Mouse (Mus musculus): ENCODE data around the gene 1500011B03Rik. TPM values are rescaled to one million over a fixed set of nuclear protein-coding genes. Genes with fewer than 3 reads are reported as not detected.
A peak's percentile ranks its signal among the peaks of the same experiment; 100 is the strongest.

1500011B03Rik gene
- polyA plus RNA-seq, 1 experiment: 5.5 TPM

GRCm38 (mm10) chr5:114825978-114826691 lies 2.9 kb upstream of the 1500011B03Rik start:
- no peak overlapping the region for H3K27ac ChIP-seq (replicated peaks; ENCODE audit: low read depth, low read length)
- H3K4me1 ChIP-seq (ENCODE audit: control insufficient read depth, insufficient read depth, insufficient read length, low read length): peaks cover 5% of the 10 kb centered on the region; the same call in 1 of the 2 replicates
- peak overlapping the region; percentile 27 for H3K4me3 ChIP-seq (ENCODE audit: insufficient read depth, low read depth, low read length)

- Histone ChIP-seq H3K4me1 (ENCODE audit: control insufficient read depth, insufficient read depth, insufficient read length, low read length) (peaks cover 5% of the 10 kb centered on the region; the same call in 1 of the 2 replicates), H3K27ac (replicated peaks; ENCODE audit: low read depth, low read length) (no peak overlapping the region), H3K4me3 (ENCODE audit: insufficient read depth, low read depth, low read length) (peak overlapping the region; percentile 44)
These were observed 929 bp upstream of the 1500011B03Rik start for GRCm38 (mm10) chr5:114824197-114824596.

- no peaks in the 10 kb centered on the region for H3K4me1 ChIP-seq (ENCODE audit: control insufficient read depth, insufficient read depth, insufficient read length, low read length)
- H3K4me3 ChIP-seq (ENCODE audit: insufficient read depth, low read depth, low read length): no peak overlapping the region
- H3K27ac ChIP-seq (replicated peaks; ENCODE audit: low read depth, low read length): no peak overlapping the region
These were observed 5.1 kb downstream of the 1500011B03Rik start for GRCm38 (mm10) chr5:114818124-114818523.

DNA sequence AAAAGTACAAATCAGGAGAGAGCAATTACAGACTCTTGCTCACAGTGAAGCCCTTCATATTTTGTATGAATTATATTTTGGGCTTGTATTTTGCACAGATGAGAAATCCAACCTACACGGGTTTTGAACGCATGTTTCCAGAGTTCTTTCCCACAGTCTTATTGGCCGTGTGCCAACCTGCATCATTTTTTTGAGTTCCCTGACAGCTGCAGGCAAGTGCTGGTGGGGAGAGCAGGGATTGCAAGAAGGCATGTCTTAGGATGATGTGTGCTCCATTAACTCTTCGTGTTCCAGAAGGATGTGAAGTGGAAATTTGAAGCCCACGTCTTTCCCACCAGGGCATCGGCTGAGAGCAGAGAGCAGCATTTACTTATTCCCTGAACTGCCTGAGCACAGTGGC lies 6.7 kb downstream of the 1500011B03Rik start:
- Histone ChIP-seq H3K27ac (replicated peaks; ENCODE audit: low read depth, low read length) (no peak overlapping the region), H3K4me1 (ENCODE audit: control insufficient read depth, insufficient read depth, insufficient read length, low read length) (no peaks in the 10 kb centered on the region), H3K4me3 (ENCODE audit: insufficient read depth, low read depth, low read length) (no peak overlapping the region)

- Histone ChIP-seq H3K4me3 (ENCODE audit: insufficient read depth, low read depth, low read length) (peak overlapping the region; percentile 76), H3K4me1 (ENCODE audit: control insufficient read depth, insufficient read depth, insufficient read length, low read length) (no peaks in the 10 kb centered on the region), H3K27ac (replicated peaks; ENCODE audit: low read depth, low read length) (no peak overlapping the region)
These were observed 9.6 kb downstream of the 1500011B03Rik start for GRCm38 (mm10) chr5:114813525-114814181.

DNA sequence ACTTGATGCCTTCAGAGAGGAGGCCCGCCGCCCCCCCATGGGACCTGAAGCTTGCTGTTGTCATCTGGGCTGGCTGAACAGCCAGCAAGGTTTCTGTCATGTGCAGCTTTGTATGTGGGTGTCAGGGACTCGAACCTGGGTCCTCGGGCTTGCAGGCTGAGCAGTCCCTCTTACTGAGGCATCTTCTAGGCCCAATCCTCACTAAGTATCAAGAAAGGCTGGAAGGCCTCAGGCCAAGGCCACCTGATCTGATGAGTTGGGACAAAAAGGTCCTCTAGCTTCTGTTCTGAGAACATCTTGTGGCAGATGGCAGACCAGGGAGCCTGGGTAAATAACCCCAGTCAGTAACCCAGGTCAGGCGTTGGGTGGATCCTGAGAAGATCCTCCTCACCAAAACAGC lies 13.4 kb downstream of the 1500011B03Rik start:
- Histone ChIP-seq H3K4me1 (ENCODE audit: control insufficient read depth, insufficient read depth, insufficient read length, low read length) (no peaks in the 10 kb centered on the region), H3K27ac (replicated peaks; ENCODE audit: low read depth, low read length) (no peak overlapping the region), H3K4me3 (ENCODE audit: insufficient read depth, low read depth, low read length) (no peak overlapping the region)

GRCm38 (mm10) chr5:114809181-114809756 lies 14.0 kb downstream of the 1500011B03Rik start:
- H3K4me3 ChIP-seq (ENCODE audit: insufficient read depth, low read depth, low read length): no peak overlapping the region
- H3K27ac ChIP-seq (replicated peaks; ENCODE audit: low read depth, low read length): no peak overlapping the region
- H3K4me1 ChIP-seq (ENCODE audit: control insufficient read depth, insufficient read depth, insufficient read length, low read length): no peaks in the 10 kb centered on the region

GRCm38 (mm10) chr5:114808385-114808784 lies 14.9 kb downstream of the 1500011B03Rik start:
- Histone ChIP-seq H3K27ac (replicated peaks; ENCODE audit: low read depth, low read length) (no peak overlapping the region), H3K4me3 (ENCODE audit: insufficient read depth, low read depth, low read length) (no peak overlapping the region), H3K4me1 (ENCODE audit: control insufficient read depth, insufficient read depth, insufficient read length, low read length) (no peaks in the 10 kb centered on the region)

- no peak overlapping the region for H3K4me3 ChIP-seq (ENCODE audit: insufficient read depth, low read depth, low read length)
- H3K27ac ChIP-seq (replicated peaks; ENCODE audit: low read depth, low read length): no peak overlapping the region
- no peaks in the 10 kb centered on the region for H3K4me1 ChIP-seq (ENCODE audit: control insufficient read depth, insufficient read depth, insufficient read length, low read length)
These were observed 15.4 kb downstream of the 1500011B03Rik start for GRCm38 (mm10) chr5:114807893-114808292.

- H3K4me3 ChIP-seq (ENCODE audit: insufficient read depth, low read depth, low read length): no peak overlapping the region
- H3K4me1 ChIP-seq (ENCODE audit: control insufficient read depth, insufficient read depth, insufficient read length, low read length): no peaks in the 10 kb centered on the region
- 0 out of 2 replicates have a peak overlapping the region, but pooled peaks have one; percentile 17 for H3K27ac ChIP-seq (replicated peaks; ENCODE audit: low read depth, low read length)
These were observed 15.8 kb downstream of the 1500011B03Rik start for GRCm38 (mm10) chr5:114807468-114807867.

- H3K4me3 ChIP-seq (ENCODE audit: insufficient read depth, low read depth, low read length): no peak overlapping the region
- peak overlapping the region; percentile 75 for H3K27ac ChIP-seq (replicated peaks; ENCODE audit: low read depth, low read length)
- no peaks in the 10 kb centered on the region for H3K4me1 ChIP-seq (ENCODE audit: control insufficient read depth, insufficient read depth, insufficient read length, low read length)
These were observed 16.2 kb downstream of the 1500011B03Rik start for GRCm38 (mm10) chr5:114807063-114807462.

- Histone ChIP-seq H3K4me1 (ENCODE audit: control insufficient read depth, insufficient read depth, insufficient read length, low read length) (no peaks in the 10 kb centered on the region), H3K4me3 (ENCODE audit: insufficient read depth, low read depth, low read length) (peak overlapping the region; percentile 34; the same call in 1 of the 2 replicates), H3K27ac (replicated peaks; ENCODE audit: low read depth, low read length) (peak overlapping the region; percentile 75)
These were observed 16.6 kb downstream of the 1500011B03Rik start for GRCm38 (mm10) chr5:114806636-114807035.

- Histone ChIP-seq H3K27ac (replicated peaks; ENCODE audit: low read depth, low read length) (peak overlapping the region; percentile 75), H3K4me3 (ENCODE audit: insufficient read depth, low read depth, low read length) (peak overlapping the region; percentile 34), H3K4me1 (ENCODE audit: control insufficient read depth, insufficient read depth, insufficient read length, low read length) (no peaks in the 10 kb centered on the region)
These were observed 17.6 kb downstream of the 1500011B03Rik start for GRCm38 (mm10) chr5:114805436-114806350.

DNA sequence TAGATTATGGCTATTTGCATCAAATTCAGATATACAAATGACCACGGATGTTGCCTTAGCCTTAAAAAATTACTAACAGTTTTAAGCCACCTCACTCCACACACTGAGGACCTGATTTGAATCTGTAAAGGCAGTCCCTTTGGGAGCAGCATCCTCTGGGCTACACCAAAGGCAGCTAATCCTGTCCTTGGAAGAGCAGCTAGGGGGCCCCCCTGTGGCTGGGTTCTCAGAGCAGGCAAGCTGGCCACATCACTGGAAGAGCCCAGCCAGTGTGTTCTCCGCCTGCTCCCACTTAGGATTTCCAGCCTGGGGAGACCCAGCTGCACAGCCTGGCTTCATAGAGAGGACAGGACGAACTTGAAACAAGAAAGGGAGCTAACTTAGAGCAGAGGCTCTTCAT lies 18.3 kb downstream of the 1500011B03Rik start:
- Histone ChIP-seq H3K27ac (replicated peaks; ENCODE audit: low read depth, low read length) (peak overlapping the region; percentile 28; the same call in 1 of the 2 replicates), H3K4me1 (ENCODE audit: control insufficient read depth, insufficient read depth, insufficient read length, low read length) (no peaks in the 10 kb centered on the region), H3K4me3 (ENCODE audit: insufficient read depth, low read depth, low read length) (no peak overlapping the region)

GRCm38 (mm10) chr5:114804335-114804734 lies 18.9 kb downstream of the 1500011B03Rik start:
- Histone ChIP-seq H3K4me3 (ENCODE audit: insufficient read depth, low read depth, low read length) (no peak overlapping the region), H3K27ac (replicated peaks; ENCODE audit: low read depth, low read length) (no peak overlapping the region), H3K4me1 (ENCODE audit: control insufficient read depth, insufficient read depth, insufficient read length, low read length) (no peaks in the 10 kb centered on the region)
